Comparison of ENCODE assay signal across 10 mouse cellular contexts in the genomic region with DNA sequence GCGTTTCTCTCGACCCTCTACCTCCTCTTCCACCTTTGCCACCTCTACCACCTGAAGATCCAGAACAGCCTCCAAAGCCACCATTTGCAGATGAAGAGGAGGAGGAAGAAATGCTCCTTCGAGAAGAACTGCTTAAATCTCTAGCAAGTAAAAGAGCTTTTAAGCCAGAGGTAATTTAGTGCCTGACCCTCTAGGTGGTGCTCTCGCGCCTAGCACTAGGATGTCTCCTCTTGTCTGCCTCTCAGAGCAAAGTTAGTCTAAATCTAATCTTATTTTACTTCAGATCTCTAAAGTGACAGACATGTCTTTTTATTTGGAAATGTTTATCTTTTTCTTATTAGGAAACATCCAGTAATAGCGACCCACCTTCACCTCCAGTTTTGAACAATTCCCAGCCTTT. TPM values are rescaled to one million over a fixed set of nuclear protein-coding genes. Genes with fewer than 3 reads are reported as not detected.
DNase-seq lines count a peak whose midpoint lies in the region; ATAC-seq lines count a peak whose summit lies in the region.
"Had no signal": no experiment of that assay in that cellular context is flagged by ENCODE, and none has a peak within 500 bp of the region (broad histone marks: within the 10 kb centered on the region; RNA-seq: fewer than 3 reads in every experiment).

No protein-coding gene starts in this region.

- DNase-seq in hindbrain, embryonic 14.5 days (ENCODE audit: low spot score), result peak; percentile 81
- DNase-seq in R1 (ENCODE audit: low read depth, low spot score), result peak; percentile 70
- peak; percentile 30 to 61 for DNase-seq in cerebellum, postnatal 4 days (ENCODE audit: low spot score in 2 of 2)
- DNase-seq in gastrocnemius, postnatal 14 days, result peak; percentile 51
- DNase-seq in layer of hippocampus, postnatal 25 days (ENCODE audit: extremely low spot score in 1 of 2, low spot score in 1 of 2), result peak; percentile 16 to 68
- DNase-seq in mesoderm, embryonic 11.5 days (ENCODE audit: low read depth, low spot score), result peak; percentile 64
- DNase-seq in thymus, adult 18-20 months, result peak; percentile 6 to 26

- ATAC-seq in hindbrain, embryonic 14.5 days (ENCODE audit: low FRiP score), result no peak
- no peak for ATAC-seq in hindbrain, embryonic 13.5 days (ENCODE audit: low FRiP score)

- H3K9ac ChIP-seq in hindbrain, embryonic 14.5 days, result no peak overlapping the region
- H3K9ac ChIP-seq in hindbrain, embryonic 13.5 days, result no peak overlapping the region
- H3K9ac ChIP-seq: embryonic facial prominence, embryonic 15.5 days; neural tube, embryonic 12.5 days had no signal

- WGBS in hindbrain, embryonic 14.5 days, result 68% methylated on average over 6 of the region's 6 CpGs
- WGBS in hindbrain, embryonic 13.5 days, result 68% methylated on average over 6 of the region's 6 CpGs

- no peak overlapping the region for H3K27ac ChIP-seq in hindbrain, embryonic 14.5 days
- H3K27ac ChIP-seq in hindbrain, embryonic 13.5 days, result no peak overlapping the region
- H3K27ac ChIP-seq: embryonic facial prominence, embryonic 15.5 days; neural tube, embryonic 12.5 days had no signal

- peaks cover 84% of the 10 kb centered on the region for H3K36me3 ChIP-seq in hindbrain, embryonic 14.5 days (replicated peaks; ENCODE audit: control insufficient read depth, insufficient read depth)
- H3K36me3 ChIP-seq in hindbrain, embryonic 13.5 days, result peaks cover 58% of the 10 kb centered on the region

- no peak overlapping the region for H3K4me3 ChIP-seq in hindbrain, embryonic 14.5 days (replicated peaks; ENCODE audit: low read length)
- no peak overlapping the region for H3K4me3 ChIP-seq in hindbrain, embryonic 13.5 days
- H3K4me3 ChIP-seq: embryonic facial prominence, embryonic 15.5 days; neural tube, embryonic 12.5 days had no signal

- no peaks in the 10 kb centered on the region for H3K9me3 ChIP-seq in hindbrain, embryonic 14.5 days (ENCODE audit: control insufficient read depth, low read length)
- no peaks in the 10 kb centered on the region for H3K9me3 ChIP-seq in hindbrain, embryonic 13.5 days
- H3K9me3 ChIP-seq: embryonic facial prominence, embryonic 15.5 days; neural tube, embryonic 12.5 days had no signal

- no peaks in the 10 kb centered on the region for H3K4me1 ChIP-seq in hindbrain, embryonic 14.5 days (replicated peaks; ENCODE audit: control insufficient read depth, insufficient read depth, low read length)
- no peaks in the 10 kb centered on the region for H3K4me1 ChIP-seq in hindbrain, embryonic 13.5 days (replicated peaks)
- H3K4me1 ChIP-seq: embryonic facial prominence, embryonic 15.5 days; neural tube, embryonic 12.5 days had no signal

- no peaks in the 10 kb centered on the region for H3K27me3 ChIP-seq in hindbrain, embryonic 14.5 days (ENCODE audit: control insufficient read depth, insufficient read depth, low read length)
- no peaks in the 10 kb centered on the region for H3K27me3 ChIP-seq in hindbrain, embryonic 13.5 days
- H3K27me3 ChIP-seq: embryonic facial prominence, embryonic 15.5 days; neural tube, embryonic 12.5 days had no signal

- no peak overlapping the region for H3K4me2 ChIP-seq in hindbrain, embryonic 14.5 days (replicated peaks)
- H3K4me2 ChIP-seq in hindbrain, embryonic 13.5 days, result no peak overlapping the region
- H3K4me2 ChIP-seq: embryonic facial prominence, embryonic 15.5 days; neural tube, embryonic 12.5 days had no signal

- intact Hi-C loops in gastrocnemius, postnatal 14 days (cut with DNase I; ENCODE audit: low total_unique reads), result no loop called here

RNA-seq across cellular contexts. Expression of gene Zfc3h1, which starts 21.6 kb away (rescaled TPM):
- 21.2 and 24.4 TPM in 2 replicates for polyA plus RNA-seq in hindbrain, embryonic 14.5 days (2014; fragmentation: Nextera tagmentation; extraction: Ambion mirVana)
- polyA plus RNA-seq in hindbrain, embryonic 13.5 days (2015; fragmentation: Nextera tagmentation; extraction: Ambion mirVana), result 17.0 and 20.3 TPM in 2 replicates
- total RNA-seq in gastrocnemius, postnatal 14 days (2021), result 10 to 100 TPM in 1 of 2 experiments, 1 to 10 TPM in 1; 9.8 to 11.4 TPM
- total RNA-seq in layer of hippocampus, postnatal 25 days (2021), result 10 to 100 TPM; 42.7 to 56.7 TPM

RNA-seq across cellular contexts. Expression of gene Thap2, which starts 22.1 kb away (rescaled TPM):
- 16.5 and 16.6 TPM in 2 replicates for polyA plus RNA-seq in hindbrain, embryonic 14.5 days (2014; fragmentation: Nextera tagmentation; extraction: Ambion mirVana)
- polyA plus RNA-seq in hindbrain, embryonic 13.5 days (2015; fragmentation: Nextera tagmentation; extraction: Ambion mirVana), result 29.9 and 30.4 TPM in 2 replicates
- 1 to 10 TPM; 4.3 to 4.6 TPM for total RNA-seq in gastrocnemius, postnatal 14 days (2021)
- total RNA-seq in layer of hippocampus, postnatal 25 days (2021), result 10 to 100 TPM; 13.0 to 14.8 TPM

RNA-seq across cellular contexts. Expression of gene Tmem19, which starts 44.1 kb away (rescaled TPM):
- 42.0 and 42.8 TPM in 2 replicates for polyA plus RNA-seq in hindbrain, embryonic 14.5 days (2014; fragmentation: Nextera tagmentation; extraction: Ambion mirVana)
- 38.9 and 39.4 TPM in 2 replicates for polyA plus RNA-seq in hindbrain, embryonic 13.5 days (2015; fragmentation: Nextera tagmentation; extraction: Ambion mirVana)
- total RNA-seq in gastrocnemius, postnatal 14 days (2021), result 10 to 100 TPM; 11.6 to 14.2 TPM
- 10 to 100 TPM; 43.4 to 46.8 TPM for total RNA-seq in layer of hippocampus, postnatal 25 days (2021)

Comparison
In these comparisons a context has a peak if more than half of its experiments do, and no peak if none do; other contexts are left out.
1. DNase-seq: peak in every context shown above with its lines; median percentile 81 in hindbrain, embryonic 14.5 days; 70 in R1; 64 in mesoderm, embryonic 11.5 days; 51 in gastrocnemius, postnatal 14 days; 46 in cerebellum, postnatal 4 days; 42 in layer of hippocampus, postnatal 25 days; 16 in thymus, adult 18-20 months.